Mouse (Mus musculus) embryonic facial prominence, embryonic 11.5 days (tissue): ENCODE data around the gene Lin37. TPM values are rescaled to one million over a fixed set of nuclear protein-coding genes. Genes with fewer than 3 reads are reported as not detected.

Experiments used
- ATAC-seq: fragments of 200-750 bp; cut with Nextera tagmentation; replicated peaks from 2 replicates; pipeline ENCODE4 v1.8.0; 2017; ENCODE audit warnings: low read depth; ENCODE audit not compliant: insufficient number of reproducible peaks, low FRiP score, low TSS enrichment
- DNase-seq: peaks from one replicate; pipeline ENCODE4 v3.0.0-alpha.2; 2015; ENCODE audit warnings: low spot score
- H3K27ac ChIP-seq: fragments of 300-500 bp; sonication (generic); replicated peaks from 2 replicates; pipeline ENCODE4 v1.5.1; 2014; ENCODE audit warnings: mild to moderate bottlenecking, low read depth, low read length, control low read depth
- H3K27me3 ChIP-seq: fragments of 300-500 bp; sonication (generic); 2 replicates; pipeline ENCODE4 v1.6.1; 2014; ENCODE audit warnings: mild to moderate bottlenecking, low read length, moderate library complexity, mixed read lengths; ENCODE audit not compliant: control insufficient read depth, insufficient read depth
- H3K36me3 ChIP-seq: fragments of 300-500 bp; sonication (generic); replicated peaks from 2 replicates; pipeline ENCODE4 v1.6.1; 2014; ENCODE audit warnings: low read depth, mild to moderate bottlenecking, low read length, moderate library complexity, mixed read lengths; ENCODE audit not compliant: control insufficient read depth, insufficient read depth
- H3K4me1 ChIP-seq: fragments of 300-500 bp; sonication (generic); 2 replicates; pipeline ENCODE4 v1.6.1; 2014; ENCODE audit warnings: low read length, mixed read lengths; ENCODE audit not compliant: control insufficient read depth, insufficient read depth
- H3K4me2 ChIP-seq: fragments of 300-500 bp; sonication (generic); 2 replicates; pipeline ENCODE4 v1.6.1; 2014; ENCODE audit warnings: low read depth, mild to moderate bottlenecking, control low read depth, low read length, moderate library complexity
- H3K4me3 ChIP-seq: fragments of 300-500 bp; sonication (generic); 2 replicates; pipeline ENCODE4 v1.5.1; 2014; ENCODE audit warnings: low read depth, low read length, control low read depth
- H3K9ac ChIP-seq: fragments of 300-500 bp; sonication (generic); replicated peaks from 2 replicates; pipeline ENCODE4 v1.6.1; 2014; ENCODE audit warnings: mild to moderate bottlenecking, control low read depth, low read length
- H3K9me3 ChIP-seq: fragments of 300-500 bp; sonication (generic); replicated peaks from 2 replicates; pipeline ENCODE4 v1.6.1; 2016; ENCODE audit warnings: mild to moderate bottlenecking, low read length, inconsistent platforms, mixed read lengths; ENCODE audit not compliant: control insufficient read depth
- WGBS: fragments of 180-500 bp; shearing (Covaris S2); extraction: QIAGEN DNeasy Blood & Tissue Kit; methylation state at CpG from one replicate; pipeline ENCODE4 v1.1.7; 2014; 5-methylcytosine and 5-hydroxymethylcytosine counted together
- polyA plus RNA-seq: library from polyadenylated mRNA; unstranded; fragments of >200 nt; fragmentation: Nextera tagmentation; extraction: Ambion mirVana; gene quantifications from 2 replicates; pipeline ENCODE4 v1.2.1, GENCODE M21; 2014

The Lin37 gene
- polyA plus RNA-seq, 1 experiment from 2014 or later, result 44.8 TPM

GRCm38 (mm10) chr7:30581547-30581946, 21.9 kb upstream of the Lin37 start:
- 96% methylated on average over 16 of the region's 16 CpGs for WGBS
- no peak for DNase-seq
- Histone ChIP-seq H3K9ac (no peak overlapping the region), H3K4me2 (no peak overlapping the region), H3K27me3 (no peaks in the 10 kb centered on the region), H3K4me1 (no peaks in the 10 kb centered on the region), H3K9me3 (no peaks in the 10 kb centered on the region), H3K36me3 (peaks cover 41% of the 10 kb centered on the region), H3K4me3 (no peak overlapping the region), H3K27ac (no peak overlapping the region)
- ATAC-seq, result no peak

- peaks cover 45% of the 10 kb centered on the region for H3K36me3 ChIP-seq
- 93% methylated on average over 8 of the region's 8 CpGs for WGBS
Observed at GRCm38 (mm10) chr7:30579950-30580349, 20.3 kb upstream of the Lin37 start.

DNA sequence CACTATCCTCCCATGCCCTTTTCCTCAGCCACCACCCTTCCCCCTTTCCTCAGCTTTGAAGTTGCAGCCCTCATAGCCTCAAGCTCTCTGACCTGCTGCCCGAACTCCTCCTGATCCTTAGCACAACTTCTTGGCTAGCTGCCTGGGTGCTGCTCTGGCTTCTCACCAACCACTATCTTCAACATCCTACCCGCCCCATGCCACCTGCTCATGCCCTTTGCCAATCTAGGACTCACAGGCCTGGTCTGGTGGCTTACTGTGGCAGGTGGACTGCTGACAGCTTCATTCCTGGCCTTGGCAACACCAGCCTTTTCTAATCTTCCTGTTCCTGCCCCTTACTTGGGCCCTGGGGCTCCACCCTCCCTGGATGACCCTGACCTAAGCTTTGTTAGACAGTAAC, 13.3 kb upstream of the Lin37 start:
- no peaks in the 10 kb centered on the region for H3K27me3 ChIP-seq
- ATAC-seq, result no peak
- no peak overlapping the region for H3K4me2 ChIP-seq
- no peaks in the 10 kb centered on the region for H3K4me1 ChIP-seq
- DNase-seq, result no peak
- peaks cover 36% of the 10 kb centered on the region for H3K36me3 ChIP-seq
- H3K4me3 ChIP-seq, result no peak overlapping the region
- no peak overlapping the region for H3K27ac ChIP-seq
- H3K9me3 ChIP-seq, result no peaks in the 10 kb centered on the region
- no peak overlapping the region for H3K9ac ChIP-seq
- 72% methylated on average over 2 of the region's 2 CpGs for WGBS

More at GRCm38 (mm10) chr7:30579950-30580349, 20.3 kb upstream of the Lin37 start:
- no peak overlapping the region for H3K27ac ChIP-seq
- no peak overlapping the region for H3K9ac ChIP-seq
- no peaks in the 10 kb centered on the region for H3K9me3 ChIP-seq
- ATAC-seq, result no peak
- H3K4me1 ChIP-seq, result no peaks in the 10 kb centered on the region
- no peaks in the 10 kb centered on the region for H3K27me3 ChIP-seq
- H3K4me2 ChIP-seq, result no peak overlapping the region
- H3K4me3 ChIP-seq, result no peak overlapping the region
- no peak for DNase-seq

GRCm38 (mm10) chr7:30572389-30572788, 12.8 kb upstream of the Lin37 start:
- Histone ChIP-seq H3K4me1 (no peaks in the 10 kb centered on the region), H3K4me3 (no peak overlapping the region), H3K4me2 (no peak overlapping the region), H3K9ac (no peak overlapping the region), H3K27me3 (no peaks in the 10 kb centered on the region), H3K36me3 (peaks cover 36% of the 10 kb centered on the region), H3K27ac (no peak overlapping the region), H3K9me3 (no peaks in the 10 kb centered on the region)
- WGBS, result 95% methylated on average over 5 of the region's 5 CpGs
- ATAC-seq (no peak), DNase-seq (no peak)

DNA sequence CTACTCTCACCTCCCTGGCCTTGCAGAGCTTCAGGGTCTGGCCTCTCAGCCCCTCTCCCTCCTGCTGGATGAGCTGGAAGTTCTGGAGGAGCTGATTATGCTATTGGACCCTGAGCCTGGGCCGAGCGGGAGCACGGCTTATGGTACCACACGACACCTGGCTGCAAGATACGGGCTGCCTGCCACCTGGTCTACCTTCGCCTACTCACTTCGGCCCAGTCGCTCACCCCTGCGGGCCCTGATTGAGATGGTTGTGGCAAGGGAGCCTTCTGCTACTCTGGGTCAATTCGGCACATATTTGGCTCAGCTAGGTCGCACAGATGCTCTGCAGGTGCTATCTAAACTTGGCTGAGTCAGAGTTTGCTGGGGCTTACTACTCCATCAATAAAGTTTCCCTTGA, 7.9 kb upstream of the Lin37 start:
- no peak for DNase-seq
- no peaks in the 10 kb centered on the region for H3K4me1 ChIP-seq
- no peak overlapping the region for H3K9ac ChIP-seq
- no peak overlapping the region for H3K27ac ChIP-seq
- ATAC-seq, result no peak
- no peaks in the 10 kb centered on the region for H3K9me3 ChIP-seq
- WGBS, result 94% methylated on average over 11 of the region's 11 CpGs
- no peaks in the 10 kb centered on the region for H3K27me3 ChIP-seq
- H3K36me3 ChIP-seq, result peaks cover 13% of the 10 kb centered on the region
- no peak overlapping the region for H3K4me2 ChIP-seq
- H3K4me3 ChIP-seq, result no peak overlapping the region

- H3K36me3 ChIP-seq, result peaks cover 8% of the 10 kb centered on the region
- 84% methylated on average over 9 of the region's 9 CpGs for WGBS
- ATAC-seq, result no peak
- H3K4me2 ChIP-seq, result no peak overlapping the region
- no peaks in the 10 kb centered on the region for H3K9me3 ChIP-seq
- no peak overlapping the region for H3K4me3 ChIP-seq
- no peaks in the 10 kb centered on the region for H3K4me1 ChIP-seq
- no peak for DNase-seq
- H3K27ac ChIP-seq, result no peak overlapping the region
- H3K9ac ChIP-seq, result no peak overlapping the region
- H3K27me3 ChIP-seq, result no peaks in the 10 kb centered on the region
Observed at GRCm38 (mm10) chr7:30566033-30566432, 6.4 kb upstream of the Lin37 start.

DNA sequence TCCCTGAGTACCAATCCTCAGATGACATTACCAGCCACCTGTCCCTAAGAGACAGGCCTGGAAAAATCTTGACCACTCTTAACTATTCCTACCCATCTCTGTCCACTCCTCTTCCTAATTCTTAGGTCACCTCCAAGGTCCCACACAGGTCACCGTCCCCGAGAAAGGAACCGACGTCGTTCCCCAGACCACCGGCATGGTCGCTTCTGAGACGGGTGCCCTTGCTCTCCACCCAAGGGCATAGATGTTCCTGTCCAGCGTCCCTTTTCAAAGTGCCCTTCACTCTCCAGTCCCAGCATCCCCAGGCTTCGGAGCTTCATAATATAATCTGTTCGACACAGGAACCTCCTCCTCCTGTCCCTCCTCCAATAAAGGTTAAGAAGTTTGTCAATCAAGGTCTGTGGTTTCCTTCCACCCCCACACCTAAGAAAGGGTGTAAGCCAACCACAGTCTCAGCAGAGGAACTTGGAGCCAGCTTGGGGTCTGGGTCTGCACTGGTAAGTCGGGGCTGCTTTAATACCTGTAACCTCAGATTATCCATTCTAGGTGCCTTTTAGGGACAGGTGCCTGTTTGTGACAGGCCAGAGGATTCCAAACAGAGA, 5.4 kb upstream of the Lin37 start, which contains the start of gene Igflr1:
Gene Igflr1 (plus strand): TSS at position 458 of the 602 bp plus-strand sequence.
- Histone ChIP-seq H3K27ac (no peak within 1 kb of the TSS), H3K4me1 (no peaks in the 10 kb centered on the region), H3K36me3 (peaks cover 5% of the 10 kb centered on the region), H3K27me3 (no peaks in the 10 kb centered on the region), H3K4me2 (no peak within 1 kb of the TSS), H3K9ac (no peak within 1 kb of the TSS), H3K4me3 (no peak within 1 kb of the TSS), H3K9me3 (no peaks in the 10 kb centered on the region)
- WGBS, result 94% methylated on average over 12 of the region's 12 CpGs
- ATAC-seq (no peak), DNase-seq (no peak)

GRCm38 (mm10) chr7:30563906-30564280, 4.3 kb upstream of the Lin37 start:
- Histone ChIP-seq H3K27ac (peak overlapping the region; percentile 80; the same call in 1 of the 2 replicates), H3K4me3 (peak overlapping the region; percentile 60), H3K9ac (peak overlapping the region; percentile 71), H3K4me2 (peak overlapping the region; percentile 71), H3K36me3 (peaks cover 1% of the 10 kb centered on the region), H3K4me1 (no peaks in the 10 kb centered on the region), H3K9me3 (no peaks in the 10 kb centered on the region), H3K27me3 (no peaks in the 10 kb centered on the region)
- ATAC-seq (no peak; the same call in 1 of the 2 replicates), DNase-seq (no peak)
- WGBS, result 22% methylated on average over 6 of the region's 6 CpGs
